15 mouse cellular contexts compared by ENCODE assay signal in the genomic region with DNA sequence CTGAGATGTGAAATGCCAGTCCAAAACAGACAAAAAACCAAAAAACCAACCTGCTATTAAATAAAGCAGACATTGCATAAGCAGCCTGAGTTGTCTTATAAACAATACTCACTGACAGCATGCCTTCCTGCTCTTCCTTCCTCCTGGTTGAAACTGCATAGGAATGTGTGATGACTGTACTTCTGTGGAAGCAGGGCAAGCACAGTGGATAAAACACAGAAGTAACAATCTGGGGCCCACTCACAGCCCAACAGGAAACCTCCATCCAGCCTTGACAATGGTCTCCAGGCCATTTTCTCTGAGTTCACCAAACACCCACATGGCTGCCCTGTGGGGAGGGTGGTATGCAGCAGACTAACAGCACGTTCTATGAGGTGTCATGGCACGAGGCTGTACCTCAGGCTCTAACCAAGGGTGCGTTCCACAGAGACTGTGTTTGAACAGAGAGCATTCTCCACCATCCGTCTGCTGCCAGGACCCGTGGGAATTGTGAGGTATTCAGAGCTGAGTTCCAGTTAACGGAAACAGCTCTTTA. TPM values are rescaled to one million over a fixed set of nuclear protein-coding genes. Genes with fewer than 3 reads are reported as not detected.
A peak's percentile ranks its signal among the peaks of the same experiment; 100 is the strongest.
DNase-seq lines count a peak whose midpoint lies in the region; ATAC-seq lines count a peak whose summit lies in the region.
"Had no signal": no experiment of that assay in that cellular context is flagged by ENCODE, and none has a peak within 500 bp of the region (broad histone marks: within the 10 kb centered on the region; RNA-seq: fewer than 3 reads in every experiment).

No protein-coding gene starts in this region.

- 58% methylated on average over 6 of the region's 6 CpGs for WGBS in heart, embryonic 16.5 days
- WGBS in heart, embryonic 11.5 days (ENCODE audit: insufficient replicate concordance), result 59% methylated on average over 6 of the region's 6 CpGs
- WGBS in liver, embryonic 16.5 days (ENCODE audit: insufficient replicate concordance), result 49% methylated on average over 6 of the region's 6 CpGs
- WGBS in embryonic facial prominence, embryonic 13.5 days, result 57% methylated on average over 6 of the region's 6 CpGs

- H3K27me3 ChIP-seq in heart, embryonic 16.5 days (ENCODE audit: control insufficient read depth, insufficient read depth, low read length), result no peaks in the 10 kb centered on the region
- no peaks in the 10 kb centered on the region for H3K27me3 ChIP-seq in heart, embryonic 11.5 days (ENCODE audit: control insufficient read depth, insufficient read depth, low read length)
- H3K27me3 ChIP-seq in liver, embryonic 16.5 days (ENCODE audit: control insufficient read depth, insufficient read depth, low read depth, low read length), result no peaks in the 10 kb centered on the region
- H3K27me3 ChIP-seq in embryonic facial prominence, embryonic 13.5 days, result no peaks in the 10 kb centered on the region
- H3K27me3 ChIP-seq: midbrain, embryonic 15.5 days; stomach, embryonic 15.5 days had no signal

- no peak overlapping the region for H3K4me2 ChIP-seq in heart, embryonic 16.5 days (ENCODE audit: low read depth, low read length)
- no peak overlapping the region for H3K4me2 ChIP-seq in heart, embryonic 11.5 days
- H3K4me2 ChIP-seq in liver, embryonic 16.5 days (ENCODE audit: low read depth, low read length), result no peak overlapping the region
- H3K4me2 ChIP-seq in embryonic facial prominence, embryonic 13.5 days, result no peak overlapping the region
- H3K4me2 ChIP-seq: midbrain, embryonic 15.5 days; stomach, embryonic 15.5 days had no signal

- peak overlapping the region; percentile 45; the same call in 1 of the 2 replicates for H3K27ac ChIP-seq in heart, embryonic 16.5 days (ENCODE audit: low read length)
- H3K27ac ChIP-seq in heart, embryonic 11.5 days (ENCODE audit: low read depth, low read length), result no peak overlapping the region
- H3K27ac ChIP-seq in liver, embryonic 16.5 days (ENCODE audit: low read length), result no peak overlapping the region
- no peak overlapping the region for H3K27ac ChIP-seq in embryonic facial prominence, embryonic 13.5 days
- H3K27ac ChIP-seq: forebrain, embryonic 10.5 days; midbrain, embryonic 15.5 days; stomach, embryonic 15.5 days had no signal

- no peak overlapping the region for H3K4me3 ChIP-seq in heart, embryonic 16.5 days (ENCODE audit: low read length)
- no peak overlapping the region for H3K4me3 ChIP-seq in heart, embryonic 11.5 days (ENCODE audit: low read depth, low read length)
- H3K4me3 ChIP-seq in liver, embryonic 16.5 days (ENCODE audit: low read depth, low read length), result no peak overlapping the region
- no peak overlapping the region for H3K4me3 ChIP-seq in embryonic facial prominence, embryonic 13.5 days
- H3K4me3 ChIP-seq: forebrain, embryonic 10.5 days; midbrain, embryonic 15.5 days; stomach, embryonic 15.5 days had no signal

- no peak overlapping the region for H3K9ac ChIP-seq in heart, embryonic 16.5 days (ENCODE audit: low read length)
- no peak overlapping the region for H3K9ac ChIP-seq in heart, embryonic 11.5 days (ENCODE audit: low read depth, low read length)
- no peak overlapping the region for H3K9ac ChIP-seq in liver, embryonic 16.5 days (ENCODE audit: low read depth, low read length)
- peak overlapping the region; percentile 7 for H3K9ac ChIP-seq in embryonic facial prominence, embryonic 13.5 days
- H3K9ac ChIP-seq: midbrain, embryonic 15.5 days; stomach, embryonic 15.5 days had no signal

- DNase-seq in liver, result no peak
- DNase-seq in T-cell, adult 2 months (ENCODE audit: low spot score), result no peak
- DNase-seq in retina, embryonic 14.5 days (ENCODE audit: low spot score), result no peak
- DNase-seq: cerebellum, adult 9-10 months; kidney, adult 18-20 months; layer of hippocampus, adult 9-11 months; lung, postnatal 10 days had no signal

- no peak for ATAC-seq in heart, embryonic 16.5 days (replicated peaks; ENCODE audit: extremely low read depth, insufficient read depth, low FRiP score)
- no peak for ATAC-seq in heart, embryonic 11.5 days (replicated peaks; ENCODE audit: insufficient number of reproducible peaks, low FRiP score, low TSS enrichment)
- ATAC-seq in liver, embryonic 16.5 days (ENCODE audit: low read depth), result 0 out of 2 replicates have a peak, but pooled peaks have one; percentile 11
- ATAC-seq in CD4-positive, CD25-positive, alpha-beta regulatory T cell, adult 4 months, result peak; percentile 9
- ATAC-seq in embryonic facial prominence, embryonic 13.5 days (ENCODE audit: insufficient number of reproducible peaks, insufficient read depth, low FRiP score, low TSS enrichment, low read depth), result no peak
- ATAC-seq: midbrain, embryonic 15.5 days had no signal

- H3K9me3 ChIP-seq in heart, embryonic 16.5 days (replicated peaks; ENCODE audit: control insufficient read depth, low read length), result no peaks in the 10 kb centered on the region
- H3K9me3 ChIP-seq in heart, embryonic 11.5 days (replicated peaks; ENCODE audit: control insufficient read depth, low read length), result no peaks in the 10 kb centered on the region
- H3K9me3 ChIP-seq in liver, embryonic 16.5 days (replicated peaks; ENCODE audit: control insufficient read depth, low read length), result no peaks in the 10 kb centered on the region
- H3K9me3 ChIP-seq in embryonic facial prominence, embryonic 13.5 days, result no peaks in the 10 kb centered on the region
- H3K9me3 ChIP-seq: forebrain, embryonic 10.5 days; midbrain, embryonic 15.5 days; stomach, embryonic 15.5 days had no signal

- peaks cover 31% of the 10 kb centered on the region for H3K4me1 ChIP-seq in heart, embryonic 16.5 days (ENCODE audit: control insufficient read depth, insufficient read depth, low read length)
- H3K4me1 ChIP-seq in heart, embryonic 11.5 days (ENCODE audit: control insufficient read depth, insufficient read depth, low read length), result 0 out of 2 replicates have a peak, but pooled peaks cover 3% of the 10 kb centered on the region
- H3K4me1 ChIP-seq in liver, embryonic 16.5 days (ENCODE audit: control insufficient read depth, low read depth, low read length), result no peaks in the 10 kb centered on the region; the same call in 1 of the 2 replicates
- peaks cover 27% of the 10 kb centered on the region for H3K4me1 ChIP-seq in embryonic facial prominence, embryonic 13.5 days
- H3K4me1 ChIP-seq: stomach, embryonic 15.5 days had no signal

- no peaks in the 10 kb centered on the region for H3K36me3 ChIP-seq in heart, embryonic 16.5 days (ENCODE audit: control insufficient read depth, insufficient read depth)
- no peaks in the 10 kb centered on the region for H3K36me3 ChIP-seq in heart, embryonic 11.5 days (ENCODE audit: control insufficient read depth, insufficient read depth, low read length)
- H3K36me3 ChIP-seq in liver, embryonic 16.5 days (ENCODE audit: control insufficient read depth, insufficient read depth), result no peaks in the 10 kb centered on the region
- H3K36me3 ChIP-seq in embryonic facial prominence, embryonic 13.5 days, result no peaks in the 10 kb centered on the region
- H3K36me3 ChIP-seq: forebrain, embryonic 10.5 days; midbrain, embryonic 15.5 days; stomach, embryonic 15.5 days had no signal

RNA-seq across cellular contexts. Expression of a gene that starts 26.0 kb away (rescaled TPM):
- 22.2 and 24.0 TPM in 2 replicates for polyA plus RNA-seq in heart, embryonic 16.5 days (2015; fragmentation: Nextera tagmentation; extraction: Ambion mirVana)
- polyA plus RNA-seq in heart, embryonic 11.5 days (2014; fragmentation: Nextera tagmentation; extraction: Ambion mirVana), result 10.6 and 12.7 TPM in 2 replicates
- polyA plus RNA-seq in liver, embryonic 16.5 days (2015; fragmentation: Nextera tagmentation; extraction: Ambion mirVana), result 3.9 and 4.1 TPM in 2 replicates
- 10 to 100 TPM; 34.7 to 59.5 TPM for polyA plus RNA-seq in CD4-positive, CD25-positive, alpha-beta regulatory T cell, adult 4 months (2017; shearing (Covaris generic))
- 15.8 and 16.1 TPM in 2 replicates for polyA plus RNA-seq in embryonic facial prominence, embryonic 13.5 days (2015; fragmentation: Nextera tagmentation; extraction: Ambion mirVana)

Comparison
In these comparisons a context has a peak if more than half of its experiments do, and no peak if none do; other contexts are left out.
1. ATAC-seq: peak in liver, embryonic 16.5 days (single experiment) and CD4-positive, CD25-positive, alpha-beta regulatory T cell, adult 4 months (single experiment); none in heart, embryonic 16.5 days (single experiment), heart, embryonic 11.5 days (single experiment) and embryonic facial prominence, embryonic 13.5 days (single experiment).